Comparison of ENCODE assay signal across 8 mouse cellular contexts in the genomic region with DNA sequence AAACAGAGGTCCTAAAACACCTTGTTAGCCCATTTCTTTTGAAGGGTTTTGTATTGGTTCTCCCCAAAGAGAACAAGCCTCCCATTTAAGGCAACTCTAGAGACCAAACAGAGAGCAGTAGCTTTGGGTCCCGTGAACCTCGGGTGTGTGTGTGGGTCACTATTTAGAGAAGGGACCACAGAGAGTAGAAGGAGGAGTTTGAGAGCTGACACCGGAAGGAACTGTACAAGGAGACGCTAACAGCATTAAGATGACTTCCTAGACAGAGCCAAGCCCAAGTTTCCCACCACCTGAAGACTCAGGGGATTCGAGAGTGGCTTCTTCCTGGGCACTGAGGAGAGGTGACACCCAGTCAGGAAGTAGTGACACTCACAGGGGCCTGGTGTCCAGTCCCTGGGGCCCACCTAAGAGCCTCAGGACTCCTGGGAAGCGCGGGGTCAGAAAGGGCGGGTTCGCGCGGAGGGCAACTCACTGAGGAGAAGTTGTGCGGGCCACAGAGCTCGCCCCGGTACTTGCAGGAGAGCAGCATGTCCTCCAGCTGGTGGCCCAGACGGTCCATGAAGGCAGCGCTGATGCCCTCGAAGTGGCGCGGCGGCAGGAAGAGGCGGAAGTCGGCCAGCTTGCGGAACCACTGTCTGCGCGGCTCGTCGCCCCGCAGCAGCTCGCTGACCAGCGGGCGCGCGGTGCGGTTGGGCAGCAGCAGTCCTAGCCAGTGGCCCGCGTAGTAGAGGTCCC.
DNase-seq lines count a peak whose midpoint lies in the region; ATAC-seq lines count a peak whose summit lies in the region.

No protein-coding gene starts in this region.

- peaks cover 55% of the 10 kb centered on the region for H3K27me3 ChIP-seq in liver, embryonic 11.5 days (replicated peaks; ENCODE audit: control insufficient read depth, insufficient read depth, low read length)
- H3K27me3 ChIP-seq in forebrain, embryonic 15.5 days: peaks cover 12% of the 10 kb centered on the region; the same call in 1 of the 2 replicates
- H3K27me3 ChIP-seq in limb, embryonic 11.5 days (ENCODE audit: control insufficient read depth, insufficient read depth, low read length): peaks cover 32% of the 10 kb centered on the region
- H3K27me3 ChIP-seq in stomach, embryonic 16.5 days (ENCODE audit: control insufficient read depth, insufficient read depth, low read length): peaks cover 53% of the 10 kb centered on the region

- H3K36me3 ChIP-seq in liver, embryonic 11.5 days (ENCODE audit: control insufficient read depth, insufficient read depth, low read length): no peaks in the 10 kb centered on the region
- no peaks in the 10 kb centered on the region for H3K36me3 ChIP-seq in forebrain, embryonic 15.5 days
- no peaks in the 10 kb centered on the region for H3K36me3 ChIP-seq in limb, embryonic 11.5 days (ENCODE audit: control insufficient read depth, insufficient read depth, low read length)
- no peaks in the 10 kb centered on the region for H3K36me3 ChIP-seq in stomach, embryonic 16.5 days (ENCODE audit: control insufficient read depth, insufficient read depth, low read length)

- no peak for ATAC-seq in liver, embryonic 11.5 days (replicated peaks; ENCODE audit: low FRiP score)
- ATAC-seq in forebrain, embryonic 15.5 days (replicated peaks): no peak
- no peak for ATAC-seq in limb, embryonic 11.5 days (ENCODE audit: insufficient number of reproducible peaks, low FRiP score, low TSS enrichment, low read depth)
- no peak for ATAC-seq in stomach, embryonic 16.5 days (ENCODE audit: insufficient read depth, low FRiP score)

- H3K4me1 ChIP-seq in liver, embryonic 11.5 days (replicated peaks; ENCODE audit: control insufficient read depth, insufficient read depth, low read length): no peaks in the 10 kb centered on the region
- peaks cover 39% of the 10 kb centered on the region for H3K4me1 ChIP-seq in forebrain, embryonic 15.5 days
- peaks cover 19% of the 10 kb centered on the region for H3K4me1 ChIP-seq in limb, embryonic 11.5 days (ENCODE audit: control insufficient read depth, insufficient read depth, low read length)
- H3K4me1 ChIP-seq in stomach, embryonic 16.5 days (ENCODE audit: control insufficient read depth, insufficient read depth, low read length): peaks cover 16% of the 10 kb centered on the region

- WGBS in liver, embryonic 11.5 days: 6% methylated on average over 36 of the region's 36 CpGs
- 5% methylated on average over 36 of the region's 36 CpGs for WGBS in forebrain, embryonic 15.5 days
- WGBS in limb, embryonic 11.5 days: 4% methylated on average over 36 of the region's 36 CpGs
- 5% methylated on average over 36 of the region's 36 CpGs for WGBS in stomach, embryonic 16.5 days

- 0 out of 2 replicates have a peak overlapping the region, but pooled peaks have one; percentile 20 for H3K9ac ChIP-seq in liver, embryonic 11.5 days (ENCODE audit: low read depth, low read length)
- H3K9ac ChIP-seq in forebrain, embryonic 15.5 days (replicated peaks): peak overlapping the region; percentile 66
- H3K9ac ChIP-seq in limb, embryonic 11.5 days (ENCODE audit: low read length): peak overlapping the region; percentile 37
- H3K9ac ChIP-seq in stomach, embryonic 16.5 days (ENCODE audit: low read length): peak overlapping the region; percentile 61

- H3K9me3 ChIP-seq in liver, embryonic 11.5 days (ENCODE audit: control insufficient read depth, low read length): no peaks in the 10 kb centered on the region
- H3K9me3 ChIP-seq in forebrain, embryonic 15.5 days: no peaks in the 10 kb centered on the region
- H3K9me3 ChIP-seq in limb, embryonic 11.5 days (ENCODE audit: control insufficient read depth, low read length): no peaks in the 10 kb centered on the region
- no peaks in the 10 kb centered on the region for H3K9me3 ChIP-seq in stomach, embryonic 16.5 days (replicated peaks; ENCODE audit: control insufficient read depth, low read length)

- H3K4me2 ChIP-seq in liver, embryonic 11.5 days: peak overlapping the region; percentile 76
- H3K4me2 ChIP-seq in forebrain, embryonic 15.5 days (replicated peaks): peak overlapping the region; percentile 98
- peak overlapping the region; percentile 92 for H3K4me2 ChIP-seq in limb, embryonic 11.5 days (ENCODE audit: low read depth, severe bottlenecking)
- H3K4me2 ChIP-seq in stomach, embryonic 16.5 days (ENCODE audit: low read depth, low read length): peak overlapping the region; percentile 92

- H3K4me3 ChIP-seq in liver, embryonic 11.5 days (ENCODE audit: low read depth, low read length): peak overlapping the region; percentile 54
- H3K4me3 ChIP-seq in forebrain, embryonic 15.5 days: peak overlapping the region; percentile 71
- H3K4me3 ChIP-seq in limb, embryonic 11.5 days (ENCODE audit: low read depth, low read length): peak overlapping the region; percentile 36
- H3K4me3 ChIP-seq in stomach, embryonic 16.5 days (replicated peaks; ENCODE audit: low read length): peak overlapping the region; percentile 50

- DNase-seq in liver, embryonic 11.5 days (ENCODE audit: low spot score): peak; percentile 32
- no peak for DNase-seq in liver
- DNase-seq in cerebellum, postnatal 10 days: peak; percentile 64 to 70
- DNase-seq in limb, embryonic 11.5 days (ENCODE audit: low spot score): peak; percentile 52
- no peak for DNase-seq in thymus, postnatal 25 days
- DNase-seq in lung, adult 18-20 months: no peak

- no peak overlapping the region for H3K27ac ChIP-seq in liver, embryonic 11.5 days (ENCODE audit: low read depth, low read length)
- H3K27ac ChIP-seq in forebrain, embryonic 15.5 days (replicated peaks): no peak overlapping the region
- no peak overlapping the region for H3K27ac ChIP-seq in limb, embryonic 11.5 days (replicated peaks; ENCODE audit: low read depth, low read length)
- H3K27ac ChIP-seq in stomach, embryonic 16.5 days (ENCODE audit: low read length): no peak overlapping the region

Comparison
In these comparisons a context has a peak if more than half of its experiments do, and no peak if none do; other contexts are left out.
1. DNase-seq: peak in liver, embryonic 11.5 days (single experiment), cerebellum, postnatal 10 days (2 of 2) and limb, embryonic 11.5 days (single experiment); none in liver (single experiment), thymus, postnatal 25 days (single experiment) and lung, adult 18-20 months (0 of 2).
2. Peak in every context shown above with its lines, with median percentiles within 50 percentile points of each other: H3K4me2 ChIP-seq, H3K4me3 ChIP-seq and H3K9ac ChIP-seq.